Comparison of ENCODE assay signal across 8 mouse cellular contexts in the genomic region with DNA sequence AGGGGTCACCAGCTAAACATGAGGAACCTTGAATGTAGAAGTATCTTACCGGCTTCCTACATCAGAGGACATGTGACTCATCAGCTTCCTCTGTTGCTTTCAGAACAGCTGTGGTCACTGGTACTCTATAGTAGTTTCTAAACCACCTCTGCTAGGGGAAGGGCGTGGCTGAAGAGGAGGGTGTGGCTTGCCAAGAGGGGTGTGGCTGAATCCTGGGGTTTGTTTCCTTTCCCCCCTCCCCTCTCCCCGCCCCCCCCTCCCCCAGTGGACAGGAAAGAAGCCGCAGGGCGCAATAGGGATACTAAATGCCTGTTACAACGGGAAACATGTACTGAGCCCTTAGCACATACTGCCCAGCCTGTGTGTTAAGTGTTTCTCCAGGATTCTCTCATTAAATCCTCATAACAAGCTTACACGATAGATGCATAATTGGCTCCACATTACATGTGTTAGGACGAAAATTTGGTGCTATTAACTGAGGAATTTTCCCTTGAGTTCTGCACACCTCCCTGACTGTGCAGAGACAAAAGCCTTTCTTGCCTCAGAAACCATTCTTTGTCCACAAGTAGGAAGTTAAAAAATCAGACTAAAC.
A peak's percentile ranks its signal among the peaks of the same experiment; 100 is the strongest.
DNase-seq lines count a peak whose midpoint lies in the region; ATAC-seq and TF ChIP-seq lines count a peak whose summit lies in the region.

No protein-coding gene starts in this region.

- no peak overlapping the region for H3K4me3 ChIP-seq in kidney, adult 2 months (ENCODE audit: insufficient read depth, low read depth, low read length)
- H3K4me3 ChIP-seq in forebrain, embryonic 16.5 days (replicated peaks; ENCODE audit: low read length) = no peak overlapping the region
- no peak overlapping the region for H3K4me3 ChIP-seq in intestine, embryonic 15.5 days (replicated peaks)
- no peak overlapping the region for H3K4me3 ChIP-seq in layer of hippocampus, adult 2 months

- DNase-seq in kidney, adult 2 months = peak; percentile 12
- no peak for DNase-seq in kidney, adult 18-20 months
- DNase-seq in lung, postnatal 25 days (ENCODE audit: low spot score) = peak; percentile 55
- peak; percentile 44 to 50 for DNase-seq in spleen, postnatal 36 days (ENCODE audit: low spot score in 2 of 2)
- DNase-seq in layer of hippocampus, adult 2 months (ENCODE audit: low spot score in 2 of 2) = no peak
- DNase-seq in urinary bladder, postnatal 10 days (ENCODE audit: low spot score) = no peak

- no peak for TF ChIP-seq POLR2A in kidney, adult 2 months (IDR thresholded peaks at IDR 0.05; ENCODE audit: low read depth, low read length)

- H3K4me1 ChIP-seq in kidney, adult 2 months (ENCODE audit: control insufficient read depth, insufficient read depth, low read length) = no peaks in the 10 kb centered on the region
- peaks cover 8% of the 10 kb centered on the region for H3K4me1 ChIP-seq in forebrain, embryonic 16.5 days (replicated peaks; ENCODE audit: control insufficient read depth, insufficient read depth, low read length)
- H3K4me1 ChIP-seq in intestine, embryonic 15.5 days (replicated peaks) = 0 out of 2 replicates have a peak, but pooled peaks cover 2% of the 10 kb centered on the region

- no peak for TF ChIP-seq CTCF in kidney, adult 2 months (conservative IDR thresholded peaks at IDR 0.05; ENCODE audit: insufficient read depth, insufficient read length, low read depth, low read length)
- TF ChIP-seq CTCF in layer of hippocampus, adult 2 months (conservative IDR thresholded peaks at IDR 0.05) = no peak

- no peak overlapping the region for H3K27ac ChIP-seq in kidney, adult 2 months (ENCODE audit: insufficient read depth, low read depth, low read length)
- H3K27ac ChIP-seq in forebrain, embryonic 16.5 days (ENCODE audit: low read length) = no peak overlapping the region
- no peak overlapping the region for H3K27ac ChIP-seq in intestine, embryonic 15.5 days
- no peak overlapping the region for H3K27ac ChIP-seq in layer of hippocampus, adult 2 months

- no peaks in the 10 kb centered on the region for H3K9me3 ChIP-seq in forebrain, embryonic 16.5 days (ENCODE audit: control insufficient read depth, low read length)
- no peaks in the 10 kb centered on the region for H3K9me3 ChIP-seq in intestine, embryonic 15.5 days

- H3K36me3 ChIP-seq in kidney, adult 2 months (ENCODE audit: control insufficient read depth, insufficient read depth, low read length) = no peaks in the 10 kb centered on the region
- no peaks in the 10 kb centered on the region for H3K36me3 ChIP-seq in forebrain, embryonic 16.5 days (ENCODE audit: control insufficient read depth, insufficient read depth)
- no peaks in the 10 kb centered on the region for H3K36me3 ChIP-seq in intestine, embryonic 15.5 days

- peak; percentile 50 for ATAC-seq in forebrain, embryonic 16.5 days
- ATAC-seq in intestine, embryonic 15.5 days = peak; percentile 72

- H3K4me2 ChIP-seq in forebrain, embryonic 16.5 days (ENCODE audit: low read length) = no peak overlapping the region
- no peak overlapping the region for H3K4me2 ChIP-seq in intestine, embryonic 15.5 days (replicated peaks)

- no peaks in the 10 kb centered on the region for H3K27me3 ChIP-seq in kidney, adult 2 months (replicated peaks; ENCODE audit: control insufficient read depth, insufficient read depth, low read length)
- no peaks in the 10 kb centered on the region for H3K27me3 ChIP-seq in forebrain, embryonic 16.5 days (replicated peaks; ENCODE audit: control insufficient read depth, insufficient read depth, low read length)
- H3K27me3 ChIP-seq in intestine, embryonic 15.5 days (replicated peaks) = no peaks in the 10 kb centered on the region

- WGBS in kidney, adult 2 months = 12% methylated on average over 7 of the region's 8 CpGs
- WGBS in forebrain, embryonic 16.5 days = 9% methylated on average over 7 of the region's 8 CpGs
- WGBS in intestine, embryonic 15.5 days = 11% methylated on average over 8 of the region's 8 CpGs

- H3K9ac ChIP-seq in forebrain, embryonic 16.5 days (replicated peaks; ENCODE audit: low read depth, low read length) = no peak overlapping the region
- no peak overlapping the region for H3K9ac ChIP-seq in intestine, embryonic 15.5 days

Comparison
In these comparisons a context has a peak if more than half of its experiments do, and no peak if none do; other contexts are left out.
1. DNase-seq: peak in kidney, adult 2 months (single experiment), lung, postnatal 25 days (single experiment) and spleen, postnatal 36 days (2 of 2); none in kidney, adult 18-20 months (single experiment), layer of hippocampus, adult 2 months (0 of 2) and urinary bladder, postnatal 10 days (single experiment).